Mouse (Mus musculus) kidney, adult 2 months (tissue): ENCODE results near the gene Iglon5.

Experiments
- CTCF ChIP-seq: fragments of 200-500 bp; conservative IDR thresholded peaks from 2 replicates; pipeline ENCODE4 v1.5.1; 2011; ENCODE audit warnings: low read depth, mild to moderate bottlenecking, control low read depth, low read length, moderate library complexity, mixed read lengths; ENCODE audit not compliant: insufficient read depth, insufficient read length
- POLR2A ChIP-seq: fragments of 200-500 bp; IDR thresholded peaks from one replicate; pipeline ENCODE4 v1.6.1; 2011; ENCODE audit warnings: low read depth, low read length, control low read depth

DNA sequence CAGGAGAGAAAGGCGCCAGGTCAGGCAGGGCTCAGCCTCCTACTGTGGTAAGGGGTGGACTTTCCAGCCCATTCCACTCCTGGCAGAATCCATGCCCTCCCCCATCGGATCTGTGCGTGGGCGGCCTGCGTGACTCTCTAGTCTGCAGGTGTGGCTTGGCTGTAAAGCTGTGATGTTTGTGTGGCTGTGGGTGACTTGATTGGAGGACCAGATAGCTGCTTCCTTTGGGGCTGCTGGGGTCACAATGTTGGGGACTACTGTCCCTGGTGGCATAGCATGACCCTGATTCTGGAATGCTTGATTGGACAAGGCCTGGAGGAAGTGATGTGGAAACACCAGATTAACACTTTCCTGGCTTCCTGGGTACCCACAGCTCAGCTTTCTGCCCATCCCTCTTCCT, 1.2 kb downstream of the Iglon5 start:
- TF ChIP-seq POLR2A (no peak), CTCF (no peak)
